Mouse (Mus musculus) regulatory T cell (primary cell): Measurements from ENCODE around the gene Glycam1.
"Not testable (repeated sequence)": the region's sequence is repeated elsewhere in the genome, so short reads cannot be mapped to it uniquely, and the experiment has no call there.

ENCODE experiments used
- in situ Hi-C: fragments of 300-600 bp; cut with MboI, MseI; formaldehyde crosslinking; loops from one replicate; pipeline ENCODE4 v1.15.1; 2025; ENCODE audit warnings: high pct_unique_total_duplicates

Glycam1 gene

DNA sequence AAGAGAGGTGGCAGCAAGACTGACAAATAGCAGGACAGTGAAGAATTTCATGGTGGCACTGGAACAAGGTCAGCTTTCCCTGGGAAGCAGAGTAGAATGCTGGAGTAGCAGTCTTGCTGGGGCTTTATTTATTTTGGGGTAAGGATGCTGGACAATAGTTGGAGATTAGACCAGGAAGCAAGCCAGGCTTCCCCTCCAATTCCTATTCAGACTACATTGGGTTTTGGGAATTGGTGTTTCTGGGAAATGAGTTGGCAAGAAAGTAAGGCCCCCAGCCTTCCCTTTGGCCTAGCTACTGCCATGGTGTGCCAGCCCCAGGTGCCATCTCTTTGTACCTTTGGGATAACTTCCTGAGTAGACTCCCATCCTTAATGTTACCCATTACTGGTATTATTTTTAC is at the start of gene Glycam1:
Glycam1 (minus strand) TSS at position 101 of the 400 bp plus-strand sequence.
- in situ Hi-C loops = no loop called here

DNA sequence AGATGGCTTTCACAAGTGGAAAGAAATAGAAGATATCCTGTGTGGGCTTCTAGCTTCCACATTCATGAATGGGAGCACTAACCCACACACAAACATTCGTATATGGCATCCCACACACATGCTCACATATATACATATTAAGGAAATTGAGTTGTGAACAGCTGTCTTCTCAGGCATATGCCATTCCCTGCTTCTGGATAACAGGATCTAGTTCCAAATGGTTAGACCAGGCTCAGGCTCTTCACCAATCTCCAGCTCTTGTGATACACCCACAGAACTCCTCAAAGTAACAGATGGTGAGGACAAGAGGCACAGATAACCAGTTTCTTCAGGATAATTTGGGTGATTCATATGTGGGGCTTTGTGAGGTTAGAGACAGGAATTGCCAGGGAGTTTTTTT is 39.6 kb upstream of the Glycam1 start:
- in situ Hi-C loops = no loop called here

DNA sequence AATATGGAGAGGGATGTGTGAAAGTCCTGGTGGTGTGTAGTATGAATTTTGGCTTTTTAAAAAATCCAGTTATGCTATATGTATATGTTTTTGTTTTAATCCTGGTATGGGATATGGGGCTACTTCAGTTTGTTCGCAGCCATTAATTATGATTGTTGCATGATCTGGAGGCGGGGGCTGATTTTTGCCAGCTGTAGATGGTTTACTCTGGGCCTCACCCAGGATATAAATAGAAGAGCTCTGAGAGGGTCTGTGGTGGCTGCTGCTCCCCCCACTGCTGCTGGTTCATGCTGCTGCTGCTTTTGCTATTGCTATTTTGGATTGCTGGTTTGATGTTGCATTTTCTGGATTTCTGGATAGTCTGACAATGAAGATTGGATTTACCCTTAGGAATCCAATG is 25.9 kb upstream of the Glycam1 start:
- in situ Hi-C loops = no loop called here

DNA sequence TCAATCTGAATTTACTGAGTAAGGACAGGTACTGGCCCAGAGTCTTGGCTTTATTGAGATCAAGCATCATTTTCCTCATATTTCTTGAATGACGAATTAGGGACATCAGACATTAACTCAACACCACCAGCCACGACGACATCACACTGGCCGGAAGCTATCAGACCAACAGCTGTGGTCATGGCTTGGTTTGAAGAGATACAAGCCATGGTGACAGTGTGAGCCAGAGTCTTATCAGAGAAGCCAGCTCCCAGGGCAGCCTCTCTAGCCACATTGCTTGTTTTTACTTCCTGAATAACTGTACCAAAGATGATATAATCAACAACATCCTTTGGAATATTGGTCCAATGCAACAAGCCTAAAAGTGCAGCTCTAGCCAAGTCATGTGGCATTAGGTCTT is 22.9 kb upstream of the Glycam1 start:
- in situ Hi-C loops = not testable (repeated sequence)

DNA sequence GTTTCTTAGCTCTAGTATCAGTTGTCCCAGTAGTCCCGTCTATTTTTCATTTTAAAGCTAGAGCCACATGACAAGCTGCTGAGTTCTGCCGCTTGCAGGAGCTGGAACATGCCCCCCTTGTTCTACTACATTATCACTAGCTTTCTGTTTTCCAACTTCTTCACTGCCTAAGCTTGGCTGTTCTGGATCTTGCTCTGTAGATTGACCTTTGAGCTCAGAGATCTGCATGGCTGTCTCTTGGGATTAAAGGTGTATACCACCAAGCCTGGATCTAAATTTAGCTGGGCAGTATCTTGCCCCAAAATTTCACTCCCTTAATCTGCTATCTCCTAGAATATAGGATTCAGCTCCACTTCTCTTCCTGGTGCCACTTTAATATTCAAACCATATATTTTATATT is 21.0 kb upstream of the Glycam1 start:
- in situ Hi-C loops = no loop called here

DNA sequence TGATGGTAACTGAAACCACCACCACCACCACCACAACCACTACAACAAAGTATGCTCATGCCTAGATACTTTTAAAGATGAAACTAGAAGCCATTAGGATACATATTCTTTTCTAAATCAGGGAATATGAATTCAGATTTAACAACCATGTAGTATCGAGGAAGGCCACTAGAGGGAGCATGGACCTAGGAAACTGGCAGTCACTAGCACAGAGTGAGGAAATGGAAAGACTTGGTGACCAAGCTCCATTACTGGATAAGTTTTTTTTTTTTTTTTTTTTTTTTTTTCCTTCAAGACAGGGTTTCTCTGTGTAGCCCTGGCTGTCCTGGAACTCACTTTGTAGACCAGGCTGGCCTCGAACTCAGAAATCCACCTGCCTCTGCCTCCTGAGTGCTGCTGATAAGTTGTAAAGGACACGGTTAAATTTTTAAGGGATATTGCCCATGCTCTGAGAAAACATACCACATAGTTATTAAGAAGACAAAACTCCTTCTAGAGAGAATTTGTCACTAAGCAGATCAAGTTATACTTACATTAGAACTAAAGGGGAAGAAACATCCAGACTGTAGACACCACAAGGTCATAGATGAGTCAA is 12.7 kb downstream of the Glycam1 start:
- in situ Hi-C loops = no loop called here

DNA sequence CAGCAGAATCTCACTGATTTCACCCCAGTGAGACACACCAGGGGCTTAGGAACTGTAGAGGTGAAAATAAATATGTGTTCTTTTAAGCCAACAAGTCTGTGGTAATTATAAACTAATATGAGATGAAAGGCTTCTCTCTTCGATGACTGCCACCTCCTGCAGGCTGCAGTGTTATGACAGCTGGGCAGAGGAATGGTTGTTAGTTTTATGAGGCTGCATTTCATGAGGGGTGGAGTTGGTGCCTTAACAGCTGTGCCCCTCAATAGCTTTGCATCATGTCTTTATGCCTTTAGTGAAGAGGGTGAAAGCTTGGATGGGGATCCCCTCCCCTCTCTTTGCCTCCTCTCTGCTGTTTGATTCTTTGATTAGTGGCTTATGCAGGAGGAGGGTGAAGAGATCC is 13.8 kb downstream of the Glycam1 start:
- in situ Hi-C loops = no loop called here

DNA sequence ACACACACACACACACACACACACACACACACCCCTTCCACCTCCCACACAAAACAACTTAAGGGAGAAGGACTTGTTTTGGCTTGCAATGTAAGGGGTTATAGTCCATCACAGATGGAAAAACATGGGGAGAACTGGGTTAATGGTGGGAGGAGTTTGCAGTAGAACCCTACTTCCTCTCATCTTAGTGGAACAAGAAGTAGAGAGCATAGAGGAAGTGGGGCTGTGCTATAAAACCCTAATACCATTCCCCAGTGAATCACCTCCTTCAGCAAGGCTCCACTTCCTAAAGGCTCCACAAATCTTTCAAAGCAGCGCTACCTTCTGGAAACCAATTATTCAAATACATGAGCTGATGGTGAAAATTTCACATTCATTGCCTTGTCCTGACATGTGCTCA is 15.4 kb downstream of the Glycam1 start:
- in situ Hi-C loops = no loop called here

DNA sequence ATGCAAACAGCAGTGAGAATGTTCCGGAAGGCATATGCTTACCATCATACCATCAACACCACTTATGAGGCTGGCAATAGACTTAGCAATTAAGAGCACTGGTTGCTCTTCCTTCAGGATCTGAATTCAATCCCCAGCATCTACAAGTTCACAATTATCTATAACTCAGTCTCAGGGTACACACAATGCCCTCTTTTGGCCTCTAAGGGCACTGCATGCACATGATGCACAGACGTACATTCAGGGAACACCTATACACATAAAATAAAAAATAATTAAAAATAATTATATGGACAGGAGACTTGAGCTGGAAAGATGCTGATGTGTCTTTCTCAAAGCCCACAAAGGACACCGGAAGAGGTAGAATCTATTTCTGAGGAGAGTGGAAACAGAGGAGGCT is 16.9 kb downstream of the Glycam1 start:
- in situ Hi-C loops = no loop called here

DNA sequence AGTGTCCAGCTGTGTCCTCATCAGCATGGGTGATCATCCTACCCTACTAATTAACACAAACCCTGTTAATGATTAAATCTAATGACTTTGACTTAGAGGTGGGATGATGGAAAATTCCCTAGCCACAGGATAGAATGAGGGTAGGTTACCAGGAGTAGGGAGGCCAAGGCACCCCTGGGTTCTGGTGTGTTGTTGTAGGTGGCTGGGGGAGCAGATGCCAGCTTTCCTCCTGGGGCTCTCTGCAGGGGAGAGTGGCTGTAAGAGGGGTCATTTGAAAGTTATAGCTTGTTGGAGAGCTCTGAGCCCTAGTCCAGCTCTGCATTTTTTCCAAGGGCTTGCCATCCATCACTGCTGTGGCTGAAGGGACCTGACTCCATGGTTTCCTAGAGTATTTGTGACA is 22.4 kb downstream of the Glycam1 start:
- in situ Hi-C loops = no loop called here

DNA sequence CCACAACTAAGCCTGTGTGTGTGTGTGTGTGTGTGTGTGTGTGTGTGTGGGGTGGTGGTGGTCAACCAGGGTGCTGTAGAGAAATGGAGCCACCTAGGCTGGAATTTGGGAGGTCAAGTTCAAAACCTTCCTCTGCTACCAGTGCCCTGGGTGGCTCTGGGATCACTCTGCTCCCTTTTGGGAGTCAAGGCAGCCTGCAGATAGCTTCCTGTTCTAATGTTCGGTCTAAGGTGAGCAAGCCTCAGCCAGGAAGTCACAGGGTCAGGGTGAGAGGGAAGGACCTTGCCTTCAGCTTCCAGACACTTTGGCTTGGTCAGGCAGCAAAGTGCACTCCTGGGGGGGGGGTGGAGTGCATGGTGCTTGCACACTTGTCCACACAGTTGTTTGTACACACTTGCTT is 24.2 kb downstream of the Glycam1 start:
- in situ Hi-C loops = no loop called here

DNA sequence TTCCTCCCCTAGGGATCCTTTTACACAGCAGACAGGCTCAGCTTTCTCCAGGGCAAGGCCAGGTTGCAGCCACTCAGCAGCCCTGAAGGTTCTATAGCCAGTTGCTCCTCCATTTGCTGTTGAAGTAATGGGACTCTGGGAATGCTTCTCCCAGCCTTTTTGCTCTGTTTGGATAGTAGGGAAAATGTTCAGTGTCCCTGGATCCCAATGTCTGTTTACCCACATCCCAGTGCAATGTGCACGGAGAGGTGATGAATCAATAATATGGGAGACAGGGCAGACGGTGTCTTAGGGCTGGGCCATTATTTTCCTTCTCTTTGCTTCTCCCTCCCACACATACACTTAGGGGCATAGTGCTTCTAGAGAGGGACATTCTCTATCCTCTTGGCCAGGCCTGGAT is 25.6 kb downstream of the Glycam1 start:
- in situ Hi-C loops = no loop called here

DNA sequence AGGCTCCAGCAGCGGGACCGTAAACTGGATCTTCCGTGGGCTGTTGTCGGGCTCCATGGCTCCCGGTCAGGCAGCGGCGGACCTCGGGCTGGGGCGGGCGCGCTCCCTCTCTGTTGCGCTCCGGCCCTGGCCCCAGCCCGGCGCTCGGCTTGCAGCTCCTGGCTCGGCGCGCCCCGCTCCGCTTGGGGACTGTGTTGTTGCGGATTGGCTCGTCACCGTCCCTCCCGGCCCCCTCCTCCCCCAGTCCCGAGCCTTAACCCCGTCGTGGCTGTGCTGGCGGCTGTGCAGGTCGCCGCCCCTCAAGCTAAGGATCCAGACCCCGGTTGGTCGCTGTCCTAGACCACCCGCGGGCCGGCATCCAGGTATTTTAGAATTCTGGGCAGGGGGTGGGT is 27.1 kb downstream of the Glycam1 start, which contains the start of gene Ppp1r1a:
Ppp1r1a (minus strand) TSS at position 182 of the 392 bp plus-strand sequence.
- in situ Hi-C loops = no loop called here

DNA sequence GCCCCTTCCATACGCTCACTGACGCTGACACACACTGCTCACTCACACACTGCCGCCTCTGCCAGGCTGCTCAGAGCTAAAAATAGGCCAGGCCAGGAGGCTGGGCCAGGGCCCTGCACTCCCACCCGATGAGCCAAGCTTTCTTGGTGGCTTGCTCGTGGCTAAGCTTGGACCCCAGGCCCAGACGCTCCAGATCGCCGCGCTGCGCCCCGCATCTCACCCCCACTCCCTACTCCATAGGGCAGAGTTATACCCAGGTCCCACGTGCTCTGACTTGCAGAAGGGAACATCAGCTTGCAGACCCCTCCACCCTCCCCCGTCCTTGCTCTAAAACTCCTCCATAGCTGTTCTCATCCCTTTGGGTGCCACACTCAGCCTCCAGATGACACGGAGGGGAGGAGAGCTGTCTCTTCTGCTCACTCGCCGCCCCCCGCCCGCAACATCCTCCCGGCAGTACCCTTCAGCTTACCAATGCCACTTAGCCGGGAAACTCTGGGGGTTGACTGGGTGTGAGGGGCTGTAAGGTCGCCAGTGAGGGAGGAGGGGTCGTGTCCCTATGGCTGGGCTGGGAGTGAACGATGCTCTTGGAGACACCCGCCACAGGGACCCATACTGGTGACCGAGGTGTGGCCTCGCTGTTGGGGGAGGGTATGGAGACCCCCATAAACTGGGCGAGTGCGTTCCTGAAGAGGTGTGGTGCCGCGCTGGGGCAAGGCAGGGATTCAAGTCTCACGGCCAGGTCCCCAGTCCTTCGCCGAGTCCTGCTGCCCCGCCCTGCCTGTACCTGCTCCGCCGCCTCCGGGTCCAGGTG is 27.7 kb downstream of the Glycam1 start:
- in situ Hi-C loops = no loop called here

DNA sequence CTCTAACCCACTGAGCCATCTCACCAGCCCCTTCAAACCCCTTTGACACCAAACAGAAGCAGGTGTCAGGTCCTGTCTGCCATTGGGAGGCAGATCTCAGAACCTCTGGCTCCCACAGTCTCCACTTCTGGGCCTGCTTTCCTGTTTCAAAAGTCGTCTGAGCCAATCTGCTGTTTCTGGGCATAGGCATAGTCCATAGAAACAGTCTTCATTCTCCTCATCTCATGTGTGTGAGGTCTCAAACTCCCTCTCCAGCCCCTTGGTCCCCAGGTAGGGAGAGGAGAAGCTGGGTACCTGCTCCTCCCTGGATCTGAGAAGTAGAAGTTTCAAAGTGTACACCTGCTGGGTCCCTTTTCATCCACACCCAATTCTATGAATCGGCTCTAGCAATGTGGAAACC is 28.4 kb downstream of the Glycam1 start:
- in situ Hi-C loops = no loop called here

DNA sequence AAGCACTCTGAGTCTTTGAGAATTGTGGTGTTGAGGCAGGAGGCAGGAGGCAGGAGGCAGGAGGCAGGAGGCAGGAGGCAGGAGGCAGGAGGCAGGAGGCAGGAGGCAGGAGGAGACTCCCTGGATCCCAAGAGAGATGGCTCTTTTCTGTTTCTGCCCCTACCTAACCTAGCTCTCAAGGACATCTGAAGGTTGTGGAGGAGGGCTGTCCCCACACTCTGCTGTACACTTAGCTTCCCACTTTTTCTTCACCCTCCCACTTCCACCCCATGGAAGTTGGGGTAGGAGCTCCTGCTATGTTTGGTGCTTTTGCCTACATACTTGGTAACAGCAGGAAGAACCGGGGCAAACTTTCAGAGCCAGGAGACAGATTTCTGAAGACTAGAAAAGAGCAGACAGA is 29.1 kb downstream of the Glycam1 start:
- in situ Hi-C loops = no loop called here

DNA sequence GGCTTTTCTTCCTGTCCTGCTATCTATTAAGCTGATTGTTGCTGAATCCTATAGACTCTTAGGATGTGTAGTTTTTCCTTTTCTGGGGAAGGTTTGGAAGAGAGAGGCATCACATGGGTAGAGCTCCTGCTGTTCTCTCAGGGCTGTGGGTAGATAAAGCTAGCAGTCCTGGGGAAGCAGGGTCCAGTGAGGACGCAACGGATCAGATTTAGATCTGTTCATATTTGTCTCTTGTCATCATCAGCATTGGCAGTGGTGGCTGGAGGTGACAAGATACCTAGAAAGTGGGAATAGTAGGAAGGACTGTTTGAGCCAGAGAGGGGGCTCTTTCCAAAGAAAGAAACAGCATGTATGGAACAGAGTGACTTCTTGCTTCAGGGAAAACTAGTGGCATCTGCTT is 29.9 kb downstream of the Glycam1 start:
- in situ Hi-C loops = no loop called here

DNA sequence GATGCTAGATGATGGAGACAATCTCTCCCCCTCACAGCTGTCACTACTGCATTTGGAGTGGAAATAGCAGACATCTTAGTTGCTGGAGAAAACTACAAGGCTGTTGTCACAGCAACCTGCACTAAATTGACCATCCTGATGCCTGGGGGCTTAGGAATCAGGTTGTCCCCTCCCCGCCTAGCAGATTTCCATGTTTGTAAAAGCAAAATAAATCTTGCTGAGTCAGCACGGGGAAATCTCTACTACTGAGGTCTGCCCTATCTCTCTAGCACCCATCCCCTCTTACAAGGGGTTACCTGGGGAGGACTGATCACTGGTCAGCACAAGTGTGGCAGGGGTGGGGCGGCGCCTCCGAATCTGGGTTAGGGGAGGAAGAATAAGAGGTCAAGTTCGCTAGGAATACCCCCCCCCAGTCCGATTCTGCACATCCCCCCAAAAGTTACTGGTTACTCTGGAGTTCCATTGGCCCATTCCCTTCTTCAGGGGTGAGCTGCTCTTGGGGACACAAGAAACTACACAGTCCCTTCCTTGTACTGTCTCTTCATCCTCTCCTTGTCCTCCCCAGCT is 30.7 kb downstream of the Glycam1 start:
- in situ Hi-C loops = no loop called here

DNA sequence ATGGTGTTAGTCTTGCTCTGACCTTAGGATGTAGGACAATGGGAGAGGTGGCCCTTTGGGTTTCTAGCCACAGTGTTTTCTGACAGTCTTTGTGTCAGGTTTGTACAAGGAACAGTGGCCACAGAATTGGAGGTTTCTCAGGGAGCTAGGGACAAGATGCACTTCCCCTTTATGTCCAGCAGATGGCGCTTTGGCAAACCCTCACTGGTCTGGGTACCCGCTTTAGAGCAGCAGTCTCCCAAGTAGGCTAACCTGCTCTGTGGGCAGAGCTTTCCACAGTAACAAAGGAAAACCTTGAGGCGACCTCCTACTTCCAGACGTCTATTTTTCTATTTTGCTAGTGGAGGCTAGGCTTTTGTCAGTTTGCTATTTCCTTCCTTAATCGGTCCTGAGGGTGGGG is 34.5 kb downstream of the Glycam1 start:
- in situ Hi-C loops = no loop called here

DNA sequence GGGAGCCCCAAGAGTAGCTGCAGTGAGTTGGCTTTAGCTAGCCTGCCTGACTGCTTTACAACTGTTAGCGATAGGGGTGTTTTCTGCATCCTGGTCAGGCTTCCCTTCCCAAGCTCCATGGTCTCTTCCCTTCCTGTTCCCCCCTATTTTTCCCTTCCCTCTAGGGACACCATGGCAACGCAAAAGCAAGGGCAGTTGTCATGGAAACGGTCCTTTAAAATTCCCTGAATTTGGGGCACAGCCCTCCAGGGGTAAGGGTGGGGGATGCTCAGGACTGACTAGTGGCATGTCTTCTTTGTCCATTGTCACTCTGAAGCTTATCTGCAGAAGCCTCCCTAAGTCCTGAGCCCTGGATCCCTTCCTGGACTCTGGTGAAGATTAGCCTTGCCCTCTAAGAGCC is 41.7 kb downstream of the Glycam1 start:
- in situ Hi-C loops = no loop called here

DNA sequence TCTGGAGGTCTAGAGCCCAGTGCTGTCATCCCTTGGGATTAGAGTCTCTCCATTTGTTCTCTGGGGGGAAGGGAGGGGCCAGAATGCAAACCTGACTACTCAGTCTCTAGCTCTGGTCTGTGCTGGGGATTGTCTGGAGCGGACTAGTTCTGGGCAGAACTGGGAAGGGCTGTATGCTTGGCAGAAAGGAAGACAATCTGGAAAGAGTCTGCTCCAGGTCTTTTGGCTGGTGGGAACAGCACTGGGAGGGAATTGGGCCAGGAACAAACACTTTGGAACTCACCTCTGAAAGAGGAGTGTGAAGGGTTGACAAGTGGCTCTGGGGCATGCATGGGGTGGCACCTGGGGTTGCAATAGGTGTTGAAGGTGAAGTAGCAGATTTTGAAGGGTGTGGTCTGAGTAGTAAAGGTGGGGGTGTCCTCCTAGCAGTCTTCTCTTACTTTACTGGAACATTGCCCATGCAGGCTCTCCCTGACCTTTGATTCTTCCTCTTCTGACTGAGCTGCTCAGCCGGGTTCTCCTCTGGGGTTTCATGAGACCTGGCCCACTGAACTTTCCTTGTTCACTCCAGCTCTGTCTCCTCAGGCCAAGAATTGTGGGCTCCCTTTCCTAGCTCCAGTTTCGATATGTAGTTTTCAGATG is 42.3 kb downstream of the Glycam1 start:
- in situ Hi-C loops = no loop called here
